Mouse (Mus musculus) gastrocnemius, adult 18-20 months (tissue): ENCODE data around the gene Dnajc25. TPM values are rescaled to one million over a fixed set of nuclear protein-coding genes. Genes with fewer than 3 reads are reported as not detected.

ENCODE experiments used
- DNase-seq: peaks from one replicate; pipeline ENCODE4 v3.0.0; 2021; ENCODE audit warnings: low spot score
- total RNA-seq, 2 experiments: library from RNA; stranded (reverse); gene quantifications; 2 replicates each; pipeline ENCODE4 v1.2.3; 2021

The Dnajc25 gene
- total RNA-seq, 2 experiments from 2014 or later: 9.3 to 12.1 TPM

DNA sequence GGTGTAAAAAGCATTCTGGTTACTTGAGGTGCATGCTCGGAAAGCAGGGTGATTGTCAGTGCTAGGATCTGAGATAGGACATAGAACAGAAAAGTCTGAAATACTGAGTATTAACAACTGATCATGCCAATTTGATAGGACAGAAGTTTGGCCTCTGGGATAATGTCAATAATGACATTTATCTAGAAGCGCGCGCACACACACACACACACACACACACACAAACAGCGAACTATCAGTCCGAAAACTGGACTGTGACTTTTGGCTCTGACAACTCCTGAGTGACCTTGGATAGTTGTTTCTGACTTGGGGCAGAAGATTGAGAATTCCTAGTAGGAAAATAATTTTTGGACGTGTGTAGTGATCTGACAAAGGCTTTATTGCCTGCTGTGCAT is 8.9 kb downstream of the Dnajc25 start:
- no peak for DNase-seq

DNA sequence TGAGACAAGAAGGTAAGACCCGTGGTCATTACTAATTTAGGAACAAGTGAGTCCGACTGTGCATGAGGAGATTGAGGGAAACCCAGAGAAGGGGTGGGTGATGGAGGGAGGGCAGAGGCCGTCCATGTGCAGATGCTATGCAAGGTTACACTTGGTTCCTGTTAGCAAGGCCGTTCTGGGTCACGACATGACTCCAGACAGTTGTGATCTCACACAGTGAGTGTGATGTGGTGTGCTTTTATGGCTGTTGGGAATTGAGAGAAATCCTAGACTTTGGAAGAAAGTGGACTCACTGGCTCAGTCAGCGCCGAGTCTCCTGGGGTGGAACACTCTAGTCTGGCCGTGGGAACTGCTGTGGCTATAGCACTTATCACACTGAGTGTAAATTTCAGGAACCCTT is 11.3 kb downstream of the Dnajc25 start:
- DNase-seq: no peak

DNA sequence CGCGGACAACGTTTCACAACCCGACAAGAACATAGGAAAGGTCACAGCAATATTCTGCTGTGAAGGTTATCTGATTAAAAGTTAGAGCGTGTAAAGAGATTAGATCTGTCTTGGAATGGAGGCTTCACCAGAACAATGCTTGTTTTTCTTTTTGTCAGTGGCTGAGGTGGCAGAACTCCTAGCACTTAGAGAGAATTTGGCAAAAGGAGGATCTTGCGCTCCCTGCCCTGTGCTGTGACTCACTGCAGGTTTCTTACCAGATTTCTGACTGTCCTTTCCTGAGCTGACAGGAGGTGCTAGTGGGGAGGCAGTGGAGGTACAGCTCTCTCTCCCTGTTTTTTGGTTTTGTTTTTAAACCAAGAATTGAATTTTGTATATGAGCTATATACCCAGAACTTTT is 12.2 kb downstream of the Dnajc25 start:
- no peak for DNase-seq

DNA sequence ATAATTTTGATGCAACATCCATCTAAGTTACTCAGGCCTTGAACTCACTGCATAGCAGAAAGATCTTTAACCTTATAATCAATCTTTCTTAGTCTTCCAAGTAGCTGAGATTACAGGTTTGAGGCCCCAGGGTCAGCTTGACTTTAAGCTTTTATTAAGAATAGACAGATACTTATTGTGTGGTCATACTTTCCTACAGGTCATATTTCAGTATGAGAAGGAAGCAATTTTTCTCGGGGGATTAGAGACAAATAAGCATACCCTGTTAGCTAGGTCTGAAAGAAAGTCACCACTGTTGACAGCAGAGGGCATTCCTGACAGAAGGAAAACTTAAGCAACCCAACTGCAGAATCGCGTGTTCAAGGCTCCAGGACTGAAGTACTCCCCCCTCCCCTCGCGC is 13.1 kb downstream of the Dnajc25 start:
- DNase-seq: no peak

DNA sequence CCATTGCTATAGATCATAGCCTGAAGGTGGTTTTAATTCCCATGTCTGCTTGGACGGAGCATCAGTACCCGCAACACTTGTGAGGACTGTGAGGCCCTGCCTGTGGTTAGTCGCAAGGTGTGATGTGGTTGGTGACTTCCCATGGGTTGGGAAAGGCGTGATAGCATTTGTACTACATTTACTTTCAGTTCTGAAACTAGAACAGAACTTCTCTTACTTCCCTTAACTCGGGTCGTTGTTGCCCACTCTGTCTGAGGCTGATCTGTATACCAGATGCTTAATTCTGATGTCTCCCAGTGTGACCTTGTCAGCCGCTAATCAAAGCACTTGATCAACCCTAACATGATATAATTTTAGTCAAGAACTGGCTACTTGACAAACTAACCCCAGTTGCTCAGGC is 14.3 kb downstream of the Dnajc25 start:
- no peak for DNase-seq

DNA sequence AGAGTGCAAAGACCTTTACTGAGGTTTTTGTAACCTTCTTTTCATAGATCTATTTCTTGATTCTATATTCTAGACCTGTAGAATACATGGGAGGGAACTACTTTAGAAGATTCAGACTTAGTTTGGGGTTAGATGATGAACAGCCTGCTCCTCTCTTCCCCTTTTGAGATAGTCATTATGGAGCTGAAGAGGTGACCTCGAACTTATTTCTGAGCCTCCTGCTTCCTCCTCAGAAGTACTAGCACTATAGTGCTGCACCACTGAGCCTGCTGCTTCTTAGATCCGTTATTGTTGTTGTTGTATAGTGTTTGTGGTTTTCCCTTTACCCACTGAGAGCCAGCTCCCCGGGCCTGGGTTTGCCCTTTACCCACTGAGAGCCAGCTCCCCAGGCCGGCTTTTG is 14.8 kb downstream of the Dnajc25 start:
- no peak for DNase-seq

DNA sequence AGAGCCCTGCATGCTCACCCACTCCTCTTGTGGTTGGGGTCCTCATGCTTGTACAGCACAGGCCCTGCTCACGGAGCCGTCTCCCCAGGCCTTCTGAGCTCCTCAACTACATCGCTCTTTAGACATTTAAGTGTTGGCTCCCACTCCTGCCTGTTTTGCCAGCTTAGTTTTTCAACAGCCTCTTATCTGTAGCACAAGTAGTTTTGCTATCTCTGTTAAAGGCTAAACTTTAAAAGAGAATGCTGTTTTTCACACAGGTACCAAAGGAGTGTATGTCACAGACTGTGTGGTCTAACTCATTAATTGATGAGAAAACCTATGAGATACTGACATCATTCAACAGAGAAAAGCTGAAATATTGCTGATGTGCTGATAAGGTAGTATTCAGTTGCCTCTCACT is 16.6 kb downstream of the Dnajc25 start:
- no peak for DNase-seq

DNA sequence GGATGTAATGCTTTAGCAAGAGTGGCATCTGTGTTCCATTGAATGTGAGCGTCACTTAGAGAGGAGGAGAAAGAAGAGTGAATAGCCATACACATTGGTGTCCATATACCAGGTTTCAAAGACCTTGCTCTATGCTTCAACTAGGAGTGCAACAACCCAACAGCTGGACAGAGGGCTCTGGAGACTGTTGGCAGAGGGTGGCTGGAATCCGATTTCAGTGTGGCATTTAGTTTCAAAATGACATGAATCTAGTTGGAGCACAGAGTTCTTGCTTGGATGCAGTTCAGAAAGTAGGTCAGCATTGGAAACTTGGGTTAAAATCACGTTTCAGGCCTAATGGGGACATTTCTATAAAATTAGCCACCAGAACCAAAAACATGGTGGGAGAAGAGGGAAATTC is 20.3 kb downstream of the Dnajc25 start:
- peak; percentile 72 for DNase-seq

DNA sequence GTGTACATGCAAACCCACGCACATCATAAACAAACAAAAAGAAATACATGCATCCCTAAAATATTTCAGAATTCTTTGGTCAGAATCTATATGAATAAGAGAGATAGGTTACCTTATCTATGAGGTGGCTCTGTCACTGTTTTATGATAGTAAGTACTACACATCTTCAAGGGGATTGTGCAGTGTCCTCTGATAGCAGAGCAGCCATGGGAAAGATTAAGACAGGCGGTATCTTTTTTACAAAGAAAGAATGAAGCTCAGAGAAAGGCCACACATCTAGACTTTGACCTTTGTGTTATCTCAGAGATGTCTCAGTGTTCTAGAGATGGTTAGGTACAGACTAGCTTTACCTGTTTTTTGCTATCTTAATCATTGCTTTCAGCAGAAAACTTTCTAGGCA is 22.1 kb downstream of the Dnajc25 start:
- no peak for DNase-seq

DNA sequence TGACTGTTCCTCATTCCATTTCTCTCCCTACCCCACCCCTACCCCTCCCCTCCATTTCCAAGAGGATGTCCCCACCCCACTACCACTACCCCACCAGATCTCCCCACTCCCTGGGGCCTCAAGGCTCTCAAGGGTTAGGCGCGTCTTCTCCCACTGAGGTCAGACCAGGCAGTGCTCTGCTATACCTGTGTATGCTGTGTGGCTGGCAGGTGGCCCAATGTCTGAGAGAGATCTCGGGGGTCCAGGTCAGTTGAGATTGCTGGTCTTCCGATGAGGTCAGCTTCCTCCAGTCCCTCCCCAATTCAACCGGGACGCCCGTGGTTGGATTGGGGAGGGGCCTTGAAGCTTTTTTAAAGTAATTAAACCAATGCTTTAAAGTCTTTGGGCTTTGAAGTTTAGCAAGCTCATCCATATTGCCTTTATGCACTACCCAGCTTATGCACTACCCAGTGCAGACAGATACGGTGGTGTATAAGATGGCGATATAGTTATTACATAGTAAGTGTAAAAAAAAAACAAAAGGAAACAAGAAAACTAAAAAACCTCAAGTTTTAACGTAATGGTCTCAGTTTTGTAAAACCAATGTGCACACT is 39.6 kb downstream of the Dnajc25 start:
- no peak for DNase-seq

DNA sequence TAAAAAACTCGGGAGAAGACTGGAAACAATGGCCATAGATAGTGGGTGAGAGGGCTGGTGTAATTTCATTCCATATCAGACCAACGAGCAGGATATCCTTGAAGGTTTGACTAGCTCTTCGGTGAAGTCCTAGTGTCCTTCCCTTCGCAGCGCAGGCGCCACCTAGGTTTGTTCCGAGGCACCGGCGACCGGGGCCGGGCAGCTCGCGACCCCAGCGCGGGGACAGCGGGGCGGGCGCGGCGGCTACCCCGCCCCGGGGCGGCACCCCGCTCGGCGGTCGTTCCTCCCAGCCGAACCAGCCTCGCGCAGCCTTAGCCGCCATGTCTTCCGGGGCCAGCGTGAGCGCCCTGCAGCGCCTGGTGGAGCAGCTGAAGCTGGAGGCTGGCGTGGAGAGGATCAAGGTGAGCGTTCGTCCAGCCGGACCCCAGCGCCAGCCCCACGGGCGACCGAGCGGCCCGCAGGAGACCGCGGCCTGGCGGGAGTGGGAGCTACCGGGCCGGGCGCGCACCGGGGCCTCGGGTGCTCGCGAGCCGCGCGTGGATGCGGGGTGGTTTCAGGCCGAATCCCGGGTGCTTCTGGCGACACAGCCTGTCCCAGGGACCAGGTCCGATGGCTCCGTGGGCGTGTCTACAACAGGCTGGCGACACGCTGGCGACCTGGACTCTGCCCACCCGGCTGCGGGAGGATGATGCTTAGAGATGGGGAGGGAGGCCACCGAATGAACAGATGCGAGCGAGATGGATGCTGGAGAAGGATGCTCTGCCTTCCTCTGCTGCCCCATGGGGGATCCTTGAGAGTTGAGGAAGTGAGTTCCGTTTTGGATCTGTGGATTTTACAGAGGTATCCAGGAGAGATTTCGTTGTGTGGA is 40.3 kb downstream of the Dnajc25 start, which contains the start of gene Gng10:
Gng10 (plus strand) TSS at position 171 of the 868 bp plus-strand sequence.
- peak; percentile 38 for DNase-seq

DNA sequence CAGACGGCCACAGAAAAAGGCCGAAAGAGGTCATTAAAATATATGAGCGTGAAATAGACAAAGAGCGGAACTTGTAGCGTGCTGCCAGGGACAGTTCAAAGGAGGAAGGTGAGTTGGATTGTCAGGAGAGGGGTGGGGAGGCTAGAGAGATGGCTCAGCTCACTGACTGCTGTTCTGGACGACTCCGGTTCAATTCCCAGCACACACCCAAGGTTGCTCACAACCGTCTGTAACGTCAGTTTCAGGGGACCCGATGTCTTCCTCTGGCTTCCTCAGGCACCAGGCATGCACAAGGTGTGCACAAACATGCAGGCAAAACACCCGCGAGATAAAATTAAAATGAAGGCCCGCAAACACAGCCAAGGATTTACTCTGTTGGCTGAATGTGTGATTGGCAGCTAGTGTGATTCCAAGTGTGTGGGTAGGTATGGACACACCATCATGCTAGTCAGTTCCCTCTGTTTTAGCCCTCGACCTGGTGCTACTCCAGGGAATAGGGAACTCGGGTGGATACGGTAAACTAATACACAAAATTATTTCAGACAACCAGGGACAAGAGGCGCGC is 41.0 kb downstream of the Dnajc25 start:
- no peak for DNase-seq

DNA sequence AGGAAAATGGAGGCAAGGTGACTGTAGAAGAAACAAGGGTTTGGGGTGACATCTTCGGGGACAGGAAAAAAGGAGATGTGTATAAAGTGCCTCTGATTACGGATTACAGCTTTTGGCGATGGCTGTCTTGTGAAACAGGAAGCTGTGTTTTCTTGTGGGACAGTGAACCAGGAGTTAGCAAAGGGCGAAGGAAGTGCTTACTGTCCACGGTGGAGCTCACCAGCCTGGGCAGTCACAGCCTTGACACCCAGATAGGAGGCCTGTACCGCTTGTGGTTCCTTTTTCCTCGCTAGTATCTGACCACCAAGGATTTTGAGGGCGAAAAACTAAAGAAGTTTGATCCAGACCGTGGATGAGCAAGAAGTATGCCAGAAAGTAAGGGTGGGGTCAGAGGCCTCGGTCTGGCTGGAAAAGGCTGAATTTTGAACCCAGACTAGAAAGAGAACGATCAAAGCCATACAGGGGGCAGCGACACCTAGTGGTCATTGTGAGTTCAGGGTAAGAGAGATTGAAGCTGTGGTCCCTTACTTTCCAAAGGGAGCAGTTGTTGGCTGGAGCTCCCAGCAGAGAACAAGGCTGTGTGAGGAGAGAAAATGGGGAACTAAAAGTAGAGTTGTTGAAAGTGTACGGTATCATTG is 41.7 kb downstream of the Dnajc25 start:
- DNase-seq: peak; percentile 80

DNA sequence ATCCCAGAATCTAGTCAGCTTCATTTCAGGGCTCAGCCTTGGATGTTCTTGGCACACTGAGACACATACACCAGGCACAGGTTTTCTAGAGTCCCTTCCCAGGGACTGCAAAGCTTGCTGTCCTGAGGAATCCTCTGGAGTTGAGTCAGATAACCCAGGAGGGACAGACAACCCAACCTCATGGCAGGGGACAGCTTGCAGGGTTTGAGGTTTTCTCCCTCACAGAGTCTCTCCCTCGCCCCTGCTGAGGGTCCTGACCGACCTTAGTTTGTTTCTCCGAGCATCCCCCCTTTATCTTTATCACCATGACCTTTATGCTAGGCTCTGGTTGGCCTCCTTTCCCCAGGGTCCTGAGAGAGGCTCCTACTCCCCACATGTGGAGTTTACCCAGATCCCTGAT is 42.7 kb downstream of the Dnajc25 start:
- DNase-seq: no peak

DNA sequence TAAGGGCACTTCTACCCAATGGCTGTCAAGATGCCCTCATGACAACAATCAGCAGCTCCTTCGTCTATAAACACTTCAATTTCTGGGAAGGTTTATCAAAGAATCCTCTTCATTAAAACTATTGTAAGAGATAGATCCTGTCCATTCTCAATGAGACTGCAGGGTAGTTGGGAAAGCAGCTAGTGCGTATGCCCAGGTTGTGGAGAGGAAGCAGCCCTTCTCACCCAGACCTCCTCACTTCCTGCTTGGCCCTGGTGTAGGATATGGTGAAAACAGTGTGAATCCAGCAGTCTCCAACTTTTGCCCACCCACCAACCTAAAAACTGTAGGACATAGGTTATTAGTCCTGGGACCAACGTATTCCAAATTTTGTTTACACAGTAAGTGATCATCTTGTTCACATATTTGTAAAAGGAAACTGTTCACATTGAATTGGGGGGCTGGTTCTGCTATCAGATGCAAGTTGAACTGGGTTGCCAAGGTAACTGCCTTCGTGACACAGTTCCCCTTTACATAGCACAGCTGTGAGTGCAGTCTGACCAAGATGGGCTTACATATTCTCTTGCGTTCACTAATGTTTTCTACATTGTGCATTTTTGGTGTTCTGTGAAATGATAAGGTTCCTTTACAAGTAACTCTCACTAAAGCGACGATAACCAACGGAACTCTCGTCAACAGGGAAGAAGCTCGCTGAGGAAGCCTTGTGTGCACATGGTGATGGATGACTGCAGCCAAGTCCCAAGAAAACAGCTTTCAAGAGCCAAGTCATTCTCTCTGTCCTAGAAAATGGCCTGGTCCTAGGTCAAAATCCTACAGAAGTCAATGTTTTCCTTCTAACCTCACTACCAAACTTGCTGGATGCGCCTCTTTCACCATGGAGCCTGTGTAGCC is 45.8 kb downstream of the Dnajc25 start:
- DNase-seq: no peak

DNA sequence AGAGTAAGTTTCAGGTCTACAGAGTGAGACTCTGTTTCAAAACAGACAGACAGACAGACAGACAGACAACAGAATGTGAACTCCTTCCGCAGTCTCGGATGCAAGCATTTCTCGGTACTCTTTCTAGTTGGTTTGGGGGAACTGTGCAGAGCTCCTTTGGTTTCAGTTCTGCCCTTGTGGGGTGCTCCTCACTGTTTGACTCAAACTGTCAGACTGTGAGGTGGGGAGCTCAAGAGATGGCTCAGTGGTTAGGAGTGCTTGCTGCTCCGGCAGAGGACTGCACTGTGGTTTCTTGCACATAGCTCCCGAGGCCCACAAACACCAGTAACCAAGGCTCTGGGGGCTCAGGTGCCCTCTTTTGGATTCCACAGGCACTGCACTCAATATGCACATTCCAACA is 48.2 kb downstream of the Dnajc25 start:
- DNase-seq: no peak

DNA sequence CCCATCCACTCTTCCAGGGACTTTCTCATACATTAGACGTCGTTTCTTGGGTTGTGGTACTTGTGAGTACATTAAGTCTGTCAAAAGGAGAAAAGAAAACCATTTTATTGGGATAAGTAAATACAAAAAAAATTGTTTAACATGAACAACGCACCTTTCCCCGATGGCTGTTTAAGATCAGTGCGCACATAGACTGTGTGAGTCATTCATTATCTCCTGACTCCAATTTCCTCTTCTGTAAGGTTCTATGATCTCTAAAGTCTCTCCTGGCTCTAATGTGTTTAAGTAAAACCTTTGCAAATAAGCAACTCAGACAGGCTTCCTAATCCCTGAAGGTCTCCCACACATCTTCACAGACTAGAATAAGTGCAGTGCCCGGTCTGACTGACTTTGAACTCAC is 49.0 kb downstream of the Dnajc25 start:
- no peak for DNase-seq

DNA sequence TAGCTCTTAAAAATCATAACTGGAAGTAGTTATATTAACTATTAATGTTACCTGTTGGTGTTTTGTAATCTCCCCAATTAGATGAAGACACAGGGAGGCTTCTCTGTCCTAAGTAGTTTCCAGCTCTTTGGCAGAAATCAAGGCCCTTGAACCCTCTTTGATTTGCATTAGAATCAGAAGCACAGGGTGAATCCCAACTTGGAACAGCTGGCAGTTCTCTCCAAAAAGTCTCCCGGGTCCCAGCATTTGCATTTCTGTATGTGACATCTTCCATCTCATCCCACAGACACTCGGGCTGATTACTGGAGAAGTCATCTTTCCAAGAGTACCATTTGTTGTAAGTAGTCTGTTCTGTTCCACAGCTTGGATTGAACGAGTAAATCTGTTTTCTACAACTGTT is 52.4 kb downstream of the Dnajc25 start:
- no peak for DNase-seq

DNA sequence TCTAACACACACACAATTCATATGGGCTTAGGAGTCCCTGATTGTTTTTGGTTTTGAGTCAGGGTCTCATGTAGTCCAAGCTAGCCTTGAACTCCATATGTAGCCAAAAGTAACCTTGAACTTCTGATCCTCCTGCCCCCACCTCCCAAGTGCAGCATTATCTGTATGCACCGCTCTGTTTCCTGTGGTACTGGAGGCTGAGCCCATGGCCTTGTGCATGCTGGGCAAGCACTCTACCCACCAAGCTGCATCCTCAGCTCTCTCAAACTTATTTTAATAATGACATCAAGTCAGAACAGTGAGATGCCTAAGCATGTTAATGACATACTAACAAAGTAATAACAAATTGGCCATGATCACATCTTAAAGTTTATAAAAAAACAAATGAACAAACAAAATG is 56.2 kb downstream of the Dnajc25 start:
- DNase-seq: no peak

DNA sequence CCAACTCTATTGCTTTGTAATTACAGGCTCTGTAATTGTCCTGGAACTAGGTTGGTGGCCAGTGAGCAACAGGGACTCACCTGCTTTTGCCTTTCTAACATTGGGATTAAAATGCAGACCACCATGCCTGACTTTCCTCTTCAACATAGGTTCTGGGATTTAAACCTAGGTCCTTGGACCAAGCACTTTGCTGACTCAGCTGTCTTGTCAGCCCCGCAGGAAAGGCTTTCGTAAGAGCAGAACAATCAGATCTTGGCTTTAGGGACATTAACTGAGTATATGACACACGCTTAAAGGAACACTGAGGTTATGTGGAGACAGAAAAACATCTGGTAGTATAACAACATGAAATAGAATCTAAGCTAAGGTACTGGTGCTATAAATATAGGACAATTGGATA is 63.1 kb downstream of the Dnajc25 start:
- no peak for DNase-seq

DNA sequence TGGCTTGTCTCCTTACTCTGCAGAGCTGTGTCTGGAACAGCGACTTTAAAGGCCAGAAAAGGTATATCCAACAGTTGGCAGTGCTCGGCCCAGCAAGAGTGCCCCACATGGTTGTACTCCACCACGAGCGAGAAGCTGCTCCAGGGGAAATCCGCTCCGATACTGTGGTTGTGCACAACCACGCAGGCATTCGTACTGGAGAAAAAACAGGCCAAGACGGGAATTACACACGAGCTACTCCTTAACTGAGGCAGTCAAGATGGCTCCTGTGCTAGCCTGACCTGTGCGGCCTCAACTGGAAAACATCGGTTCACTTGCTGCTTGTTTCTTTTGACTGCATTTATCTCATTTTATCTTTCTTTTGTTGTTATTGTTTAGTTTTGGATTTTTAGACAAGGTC is 67.7 kb downstream of the Dnajc25 start:
- no peak for DNase-seq
